Mouse (Mus musculus) brain, embryonic 14.5 days (tissue): ENCODE results near the gene Gopc.

Experiments
- CTCF ChIP-seq: fragments of 200-500 bp; IDR thresholded peaks from 2 replicates; pipeline ENCODE4 v1.5.1; 2012; ENCODE audit warnings: inconsistent platforms, mild to moderate bottlenecking, moderate library complexity, borderline replicate concordance; ENCODE audit not compliant: insufficient read depth, insufficient read length; ENCODE audit errors: extremely low read depth
- POLR2A ChIP-seq: fragments of 200-500 bp; IDR thresholded peaks from 2 replicates; pipeline ENCODE4 v1.6.1; 2012; ENCODE audit warnings: mild to moderate bottlenecking, inconsistent platforms, borderline replicate concordance; ENCODE audit not compliant: poor library complexity, insufficient read depth, insufficient read length, severe bottlenecking; ENCODE audit errors: extremely low read depth

GRCm38 (mm10) chr10:52389438-52389837 lies 7.5 kb upstream of the Gopc start:
- TF ChIP-seq CTCF (no peak), POLR2A (no peak)
